Mouse (Mus musculus): ENCODE results near the gene Txlng.

Gene Txlng

GRCm38 (mm10) chrX:162760115-162760942 lies 68.9 kb downstream of the Txlng start, which contains the start of gene Rbbp7:
Gene Rbbp7 (plus strand): TSS chrX:162760402.
- in situ Hi-C loops (cut with MboI, MseI) = no loop called here

GRCm38 (mm10) chrX:162759251-162760114 lies 69.8 kb downstream of the Txlng start:
- in situ Hi-C loops (cut with MboI, MseI) = no loop called here

- in situ Hi-C loops (cut with MboI, MseI) = no loop called here
Observed at GRCm38 (mm10) chrX:162756058-162756457, 73.2 kb downstream of the Txlng start.

- in situ Hi-C loops (cut with MboI, MseI) = no loop called here
Observed at GRCm38 (mm10) chrX:162754314-162754713, 74.9 kb downstream of the Txlng start.

GRCm38 (mm10) chrX:162752418-162752817 lies 76.8 kb downstream of the Txlng start:
- in situ Hi-C loops (cut with MboI, MseI) = no loop called here

- in situ Hi-C loops (cut with MboI, MseI) = no loop called here
Observed at GRCm38 (mm10) chrX:162748696-162749420, 80.4 kb downstream of the Txlng start.

- in situ Hi-C loops (cut with MboI, MseI) = no loop called here
Observed at GRCm38 (mm10) chrX:162736140-162736659, 93.1 kb downstream of the Txlng start.

GRCm38 (mm10) chrX:162734997-162735929 lies 94.0 kb downstream of the Txlng start:
- in situ Hi-C loops (cut with MboI, MseI) = no loop called here

GRCm38 (mm10) chrX:162730031-162730430 lies 99.2 kb downstream of the Txlng start:
- in situ Hi-C loops (cut with MboI, MseI) = no loop called here

All from regulatory T cell (primary cell).